Mouse (Mus musculus) megakaryocyte, embryonic 14.5 days (primary cell): ENCODE measurements around the gene Hsd3b7. TPM values are rescaled to one million over a fixed set of nuclear protein-coding genes. Genes with fewer than 3 reads are reported as not detected.
A peak's percentile ranks its signal among the peaks of the same experiment; 100 is the strongest.

Source experiments
- H3K27me3 ChIP-seq: replicated peaks from 2 replicates; pipeline ENCODE3; 2012; ENCODE audit warnings: inconsistent platforms
- H3K36me3 ChIP-seq: replicated peaks from 2 replicates; pipeline ENCODE3; 2012; ENCODE audit warnings: low read length, inconsistent platforms, mixed read lengths
- H3K4me1 ChIP-seq: 2 replicates; pipeline ENCODE4 v1.6.1; 2012; ENCODE audit warnings: inconsistent platforms
- H3K4me3 ChIP-seq: replicated peaks from 2 replicates; pipeline ENCODE3; 2012; ENCODE audit warnings: moderate library complexity, mild to moderate bottlenecking, inconsistent platforms
- H3K9me3 ChIP-seq: 2 replicates; pipeline ENCODE4 v1.6.1; 2012; ENCODE audit warnings: inconsistent platforms
- FLI1 ChIP-seq: IDR thresholded peaks from 2 replicates; pipeline ENCODE4 v1.6.1; 2012; ENCODE audit warnings: low read length, inconsistent platforms, mixed read lengths
- GATA1 ChIP-seq: IDR thresholded peaks from 3 replicates; pipeline ENCODE4 v1.6.1; 2012; ENCODE audit warnings: mixed read lengths, low read length, inconsistent platforms, borderline replicate concordance
- polyA plus RNA-seq: library from polyadenylated mRNA; stranded (reverse); fragments of >175 nt; gene quantifications from 2 replicates; pipeline ENCODE4 v1.2.3, GENCODE M21; 2012; ENCODE audit warnings: low replicate concordance; ENCODE audit not compliant: insufficient read depth

Gene Hsd3b7
- polyA plus RNA-seq: 13.9 and 53.3 TPM in 2 replicates

DNA sequence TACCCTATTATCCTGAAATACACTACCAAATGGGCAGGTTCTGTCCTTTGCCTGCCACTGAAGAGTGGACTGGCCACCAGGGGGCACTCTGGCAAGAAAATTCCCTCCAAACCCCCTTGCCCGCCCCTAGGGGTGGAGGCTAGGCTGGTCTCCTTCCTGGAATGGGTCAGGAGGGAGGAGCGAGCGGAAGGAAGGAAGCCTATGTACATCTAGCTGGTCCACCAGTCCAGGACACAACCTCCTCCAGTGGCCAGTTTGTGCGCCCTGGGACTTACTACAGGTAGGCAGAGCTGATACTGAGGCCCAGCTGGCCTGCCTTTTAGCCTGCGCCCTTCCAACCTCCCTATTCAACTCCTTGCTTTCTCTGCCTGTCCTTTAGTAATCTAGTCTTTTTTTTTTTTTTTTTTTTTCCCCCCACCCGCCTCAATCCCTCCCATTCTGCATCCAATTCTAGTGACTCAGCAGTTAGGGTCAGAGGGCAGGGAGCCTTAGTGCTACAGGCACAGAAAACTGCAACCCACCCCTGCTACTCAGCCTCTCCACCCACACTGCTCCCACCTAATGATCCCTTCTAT, at the start of gene Hsd3b7:
Gene Hsd3b7, plus strand, starts transcription at position 170 of the 575 bp plus-strand sequence.
- TF ChIP-seq GATA1 (no peak), FLI1 (no peak)
- H3K4me3 ChIP-seq: peak within 1 kb of the TSS; percentile 94
- peaks cover 84% of the 10 kb centered on the region for H3K36me3 ChIP-seq
- peaks cover 56% of the 10 kb centered on the region for H3K4me1 ChIP-seq
- H3K9me3 ChIP-seq: no peaks in the 10 kb centered on the region
- H3K27me3 ChIP-seq: no peaks in the 10 kb centered on the region

DNA sequence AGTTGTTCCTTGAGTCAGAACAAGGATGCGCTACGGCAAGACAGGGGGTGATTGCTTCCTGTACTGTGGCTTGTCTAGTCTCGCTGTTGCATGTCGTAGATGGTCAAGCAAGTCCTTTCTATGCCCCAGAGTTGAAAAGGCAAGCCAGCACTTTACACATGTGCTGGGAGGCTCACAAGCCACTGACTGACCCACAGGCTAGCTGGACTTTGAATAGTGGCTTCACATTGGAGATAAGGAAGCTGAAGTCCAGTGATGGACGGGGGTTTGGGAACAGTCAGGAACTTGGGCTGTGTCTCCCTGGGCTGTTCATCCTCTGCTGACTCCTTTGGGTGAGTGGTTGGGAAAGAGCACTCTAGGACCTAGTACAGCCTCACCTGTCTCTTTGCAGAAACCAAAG, 48.8 kb upstream of the Hsd3b7 start:
- no peak for TF ChIP-seq FLI1
- TF ChIP-seq GATA1: no peak
- Histone ChIP-seq H3K4me3 (no peak overlapping the region), H3K36me3 (peaks cover 94% of the 10 kb centered on the region), H3K9me3 (no peaks in the 10 kb centered on the region), H3K27me3 (no peaks in the 10 kb centered on the region), H3K4me1 (peaks cover 42% of the 10 kb centered on the region)

DNA sequence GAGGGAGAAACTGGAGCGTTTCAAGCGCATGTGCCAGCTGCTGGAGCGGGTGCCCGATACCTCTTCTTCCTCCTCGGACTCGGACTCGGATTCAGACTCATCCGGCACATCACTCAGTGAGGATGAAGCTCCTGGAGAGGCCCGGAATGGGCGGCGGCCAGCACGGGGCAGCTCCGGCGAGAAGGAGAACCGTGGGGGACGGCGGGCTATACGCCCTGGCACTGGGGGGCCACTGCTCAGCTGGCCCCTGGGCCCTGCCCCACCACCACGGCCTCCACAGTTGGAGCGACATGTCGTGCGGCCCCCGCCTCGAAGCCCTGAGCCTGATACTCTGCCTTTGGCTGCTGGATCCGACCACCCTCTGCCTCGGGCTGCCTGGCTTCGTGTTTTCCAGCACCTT, 48.3 kb upstream of the Hsd3b7 start:
- Histone ChIP-seq H3K4me1 (peaks cover 39% of the 10 kb centered on the region), H3K4me3 (no peak overlapping the region), H3K27me3 (no peaks in the 10 kb centered on the region), H3K9me3 (no peaks in the 10 kb centered on the region), H3K36me3 (peaks cover 99% of the 10 kb centered on the region)
- TF ChIP-seq GATA1 (no peak), FLI1 (no peak)

DNA sequence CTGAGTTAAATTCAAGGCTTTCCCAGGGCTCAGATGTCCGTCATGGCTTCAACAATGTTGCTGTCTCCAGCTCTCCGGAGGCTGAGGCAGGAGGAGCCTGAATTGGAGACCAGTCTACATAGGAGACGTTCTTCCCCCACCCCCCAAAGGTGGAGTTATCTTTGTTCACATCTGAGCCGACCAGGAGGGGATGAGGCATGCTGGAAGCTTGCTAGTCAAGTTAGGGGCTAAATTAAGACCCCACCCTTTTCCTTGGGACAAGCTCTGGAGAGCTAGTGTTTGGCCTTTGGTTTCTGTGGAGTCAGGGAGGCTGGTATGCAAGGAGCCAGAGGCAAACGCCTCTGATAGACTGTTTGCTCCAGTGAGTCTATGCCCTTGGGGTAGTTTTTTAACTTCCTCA, 47.2 kb upstream of the Hsd3b7 start:
- no peaks in the 10 kb centered on the region for H3K27me3 ChIP-seq
- no peaks in the 10 kb centered on the region for H3K9me3 ChIP-seq
- peaks cover 100% of the 10 kb centered on the region for H3K36me3 ChIP-seq
- no peak overlapping the region for H3K4me3 ChIP-seq
- H3K4me1 ChIP-seq: peaks cover 28% of the 10 kb centered on the region
- TF ChIP-seq FLI1: no peak
- TF ChIP-seq GATA1: no peak

DNA sequence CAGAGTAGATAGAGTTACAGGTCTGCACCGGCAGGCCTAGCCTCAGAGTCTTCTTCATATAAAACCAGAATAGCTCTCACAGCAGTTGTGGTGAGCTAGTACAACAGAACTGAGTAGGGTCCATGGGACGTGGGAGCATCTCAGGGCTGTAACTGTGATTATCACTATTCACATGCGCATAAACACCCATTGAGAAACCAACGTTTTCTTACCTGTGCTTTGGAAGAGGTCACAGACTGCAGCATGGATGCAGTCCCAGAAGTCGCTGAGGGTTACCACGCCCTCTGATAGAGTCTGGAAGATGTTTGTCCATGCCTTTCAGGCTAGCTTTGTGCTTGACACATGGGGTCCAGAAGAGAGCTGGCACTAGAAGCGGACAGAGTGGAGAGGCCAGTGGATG, 46.7 kb upstream of the Hsd3b7 start:
- Histone ChIP-seq H3K36me3 (peaks cover 100% of the 10 kb centered on the region), H3K9me3 (no peaks in the 10 kb centered on the region), H3K4me3 (no peak overlapping the region), H3K27me3 (no peaks in the 10 kb centered on the region), H3K4me1 (peaks cover 27% of the 10 kb centered on the region)
- TF ChIP-seq FLI1: no peak
- no peak for TF ChIP-seq GATA1

DNA sequence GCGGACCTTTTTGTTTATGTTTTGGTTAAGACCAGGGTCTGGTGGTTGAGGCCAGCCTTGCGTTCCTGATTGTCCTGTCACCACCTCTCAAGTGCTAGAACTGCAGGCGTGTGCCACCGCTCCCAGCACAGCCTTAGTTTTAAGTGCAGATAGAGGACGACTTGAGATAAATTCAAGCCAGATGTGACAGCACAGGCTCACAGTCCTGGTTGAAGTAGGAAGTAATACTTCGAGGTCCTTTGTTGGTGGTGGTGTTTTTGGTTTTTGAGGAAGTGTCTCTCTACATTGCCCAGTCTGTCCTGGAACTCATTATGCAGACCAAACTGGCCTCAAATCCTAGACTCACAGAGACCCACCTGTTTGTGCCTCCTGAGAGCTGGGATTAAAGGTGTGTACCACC, 40.7 kb upstream of the Hsd3b7 start:
- TF ChIP-seq GATA1 (no peak), FLI1 (no peak)
- no peaks in the 10 kb centered on the region for H3K9me3 ChIP-seq
- H3K4me3 ChIP-seq: peak overlapping the region; percentile 16
- H3K4me1 ChIP-seq: peaks cover 21% of the 10 kb centered on the region
- H3K27me3 ChIP-seq: no peaks in the 10 kb centered on the region
- H3K36me3 ChIP-seq: peaks cover 86% of the 10 kb centered on the region

DNA sequence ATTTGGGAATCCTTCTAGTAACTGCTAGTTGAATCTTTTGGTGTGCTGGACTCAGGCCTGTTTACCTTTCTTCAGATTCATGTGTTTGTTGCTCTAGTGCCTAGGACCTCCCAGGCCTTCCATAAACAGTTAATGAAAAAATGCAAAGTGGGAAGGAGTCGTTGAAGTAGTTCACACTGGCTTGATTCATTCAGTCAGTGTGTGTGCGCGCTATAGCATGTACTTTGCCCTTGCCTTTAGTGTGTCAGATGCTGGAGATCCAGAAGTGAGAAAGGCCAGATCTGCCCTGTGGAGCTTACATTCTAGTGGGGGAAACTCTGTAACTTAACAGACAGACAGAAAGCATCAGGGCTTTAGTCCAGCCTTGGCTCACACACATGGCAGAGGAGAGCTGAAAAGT, 39.9 kb upstream of the Hsd3b7 start:
- TF ChIP-seq FLI1 (no peak), GATA1 (no peak)
- peaks cover 21% of the 10 kb centered on the region for H3K4me1 ChIP-seq
- no peak overlapping the region for H3K4me3 ChIP-seq
- no peaks in the 10 kb centered on the region for H3K9me3 ChIP-seq
- H3K27me3 ChIP-seq: no peaks in the 10 kb centered on the region
- H3K36me3 ChIP-seq: peaks cover 86% of the 10 kb centered on the region

DNA sequence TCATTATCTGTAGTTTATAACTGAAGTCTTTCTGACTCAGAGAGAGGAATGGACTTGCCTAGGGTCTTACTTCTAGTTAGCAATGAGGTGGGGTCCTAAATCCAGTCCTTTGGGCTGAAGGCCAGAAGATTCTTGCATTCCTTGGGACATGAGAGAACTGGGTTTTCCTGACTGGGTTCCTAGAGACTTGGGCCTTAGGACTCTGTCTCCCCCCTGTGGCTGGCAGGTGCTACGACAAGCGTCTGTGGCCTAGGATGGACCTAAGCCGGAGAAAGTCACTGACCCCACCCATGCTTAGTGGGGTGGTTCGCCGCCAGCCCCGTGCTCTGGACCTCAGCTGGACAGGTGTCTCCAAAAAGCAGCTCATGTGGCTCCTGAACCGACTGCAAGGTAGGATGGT, 39.4 kb upstream of the Hsd3b7 start:
- Histone ChIP-seq H3K4me1 (peaks cover 18% of the 10 kb centered on the region), H3K27me3 (no peaks in the 10 kb centered on the region), H3K4me3 (no peak overlapping the region), H3K36me3 (peaks cover 86% of the 10 kb centered on the region), H3K9me3 (no peaks in the 10 kb centered on the region)
- TF ChIP-seq GATA1 (no peak), FLI1 (no peak)

DNA sequence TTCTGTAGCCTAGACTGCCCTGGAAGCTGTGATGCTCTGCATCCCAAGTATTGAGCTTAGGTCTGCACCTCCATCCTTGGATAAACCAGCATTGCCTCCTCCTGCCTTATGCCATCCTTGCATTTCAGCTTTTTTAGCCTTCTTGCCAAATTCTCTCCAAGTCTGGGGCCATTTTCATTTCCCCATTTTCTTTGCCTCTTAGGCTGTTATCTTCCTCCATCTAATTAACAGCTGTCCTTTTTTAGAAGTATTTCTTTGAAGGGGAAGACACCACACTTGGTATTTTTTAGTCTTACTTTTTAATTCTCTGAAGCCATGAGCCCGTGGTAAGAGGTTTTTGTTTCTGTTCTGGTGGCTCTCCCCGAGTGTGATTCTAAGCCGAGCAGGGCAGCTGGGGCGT, 36.8 kb upstream of the Hsd3b7 start:
- H3K9me3 ChIP-seq: no peaks in the 10 kb centered on the region
- H3K4me3 ChIP-seq: no peak overlapping the region
- peaks cover 28% of the 10 kb centered on the region for H3K4me1 ChIP-seq
- TF ChIP-seq GATA1 (no peak), FLI1 (no peak)
- no peaks in the 10 kb centered on the region for H3K27me3 ChIP-seq
- H3K36me3 ChIP-seq: peaks cover 85% of the 10 kb centered on the region

DNA sequence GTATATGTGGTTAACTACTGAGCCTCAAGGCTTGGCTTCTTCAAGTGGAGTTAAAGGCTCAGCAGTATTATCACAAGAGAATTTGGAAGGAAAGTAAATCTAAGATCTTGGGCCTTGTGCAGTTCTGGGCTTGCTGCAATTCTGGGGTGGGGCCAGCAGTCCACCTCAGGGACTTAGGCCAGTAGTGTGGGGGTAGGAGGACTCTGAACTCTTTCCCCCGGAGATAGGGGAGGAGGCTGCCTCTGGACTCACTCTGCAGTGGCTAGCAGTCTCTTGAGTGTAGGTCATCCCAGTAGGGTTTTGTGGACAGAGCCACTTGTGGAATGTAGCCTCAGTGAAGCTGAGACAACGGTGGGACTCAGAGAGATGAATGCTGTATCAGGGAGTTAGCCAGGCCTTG, 34.6 kb upstream of the Hsd3b7 start:
- H3K36me3 ChIP-seq: peaks cover 68% of the 10 kb centered on the region
- H3K9me3 ChIP-seq: no peaks in the 10 kb centered on the region
- TF ChIP-seq FLI1: no peak
- no peak for TF ChIP-seq GATA1
- no peak overlapping the region for H3K4me3 ChIP-seq
- no peaks in the 10 kb centered on the region for H3K27me3 ChIP-seq
- peaks cover 32% of the 10 kb centered on the region for H3K4me1 ChIP-seq
